Mouse (Mus musculus) heart, postnatal 0 days (tissue): ENCODE data around the gene Dcaf6. TPM values are rescaled to one million over a fixed set of nuclear protein-coding genes. Genes with fewer than 3 reads are reported as not detected.

ENCODE experiments used
- ATAC-seq: fragments of 200-750 bp; cut with Nextera tagmentation; 2 replicates; pipeline ENCODE4 v1.8.0; 2017; ENCODE audit warnings: low read depth, moderate number of reproducible peaks, moderate library complexity; ENCODE audit not compliant: insufficient read depth
- DNase-seq: peaks from one replicate; pipeline ENCODE4 v3.0.0-alpha.2; 2016; ENCODE audit warnings: low spot score
- H3K27ac ChIP-seq: fragments of 300-500 bp; sonication (generic); 2 replicates; pipeline ENCODE4 v1.5.1; 2014; ENCODE audit warnings: low read depth, mild to moderate bottlenecking
- H3K27me3 ChIP-seq: fragments of 300-500 bp; sonication (generic); 2 replicates; pipeline ENCODE4 v1.6.1; 2014; ENCODE audit warnings: low read length, mixed read lengths; ENCODE audit not compliant: control insufficient read depth, insufficient read depth
- H3K36me3 ChIP-seq: fragments of 300-500 bp; sonication (generic); replicated peaks from 2 replicates; pipeline ENCODE4 v1.6.1; 2014; ENCODE audit warnings: low read length, mixed read lengths; ENCODE audit not compliant: control insufficient read depth, insufficient read depth
- H3K4me1 ChIP-seq: fragments of 300-500 bp; sonication (generic); 2 replicates; pipeline ENCODE4 v1.6.1; 2014; ENCODE audit warnings: antibody characterized with exemption; ENCODE audit not compliant: control insufficient read depth, insufficient read depth
- H3K4me2 ChIP-seq: fragments of 300-500 bp; sonication (generic); 2 replicates; pipeline ENCODE4 v1.6.1; 2014; ENCODE audit warnings: low read depth, mild to moderate bottlenecking, low read length, moderate library complexity
- H3K4me3 ChIP-seq: fragments of 300-500 bp; sonication (generic); 2 replicates; pipeline ENCODE4 v1.5.1; 2014; ENCODE audit warnings: low read depth, low read length
- H3K9ac ChIP-seq: fragments of 300-500 bp; sonication (generic); replicated peaks from 2 replicates; pipeline ENCODE4 v1.6.1; 2014; ENCODE audit warnings: low read depth, low read length, mixed read lengths
- H3K9me3 ChIP-seq: fragments of 300-500 bp; sonication (generic); replicated peaks from 2 replicates; pipeline ENCODE4 v1.6.1; 2016; ENCODE audit warnings: low read length; ENCODE audit not compliant: control insufficient read depth
- CTCF ChIP-seq: IDR thresholded peaks from 2 replicates; pipeline ENCODE4 v1.5.1; 2016; ENCODE audit warnings: antibody characterized with exemption, control low read depth, low read depth
- EP300 ChIP-seq: IDR thresholded peaks from 2 replicates; pipeline ENCODE4 v1.6.1; 2016; ENCODE audit warnings: antibody characterized with exemption, low read depth
- WGBS: fragments of 180-500 bp; shearing (Covaris S2); extraction: QIAGEN DNeasy Blood & Tissue Kit; methylation state at CpG from one replicate; pipeline ENCODE4 v1.1.7; 2014; 5-methylcytosine and 5-hydroxymethylcytosine counted together
- polyA plus RNA-seq: library from polyadenylated mRNA; unstranded; fragments of >200 nt; fragmentation: Nextera tagmentation; extraction: Ambion mirVana; gene quantifications from 2 replicates; pipeline ENCODE4 v1.2.1, GENCODE M21; 2015
- total RNA-seq: library from RNA; depleted of rRNA; stranded (reverse); fragments of >200 nt; gene quantifications from 2 replicates; pipeline ENCODE4 v1.2.3, GENCODE M21; 2014; ENCODE audit warnings: low replicate concordance

The Dcaf6 gene
- total and polyA plus RNA-seq, 2 experiments from 2014 or later = 21.5 to 24.1 TPM

GRCm38 (mm10) chr1:165441719-165442118 is 18.6 kb downstream of the Dcaf6 start:
- no peak for ATAC-seq
- H3K4me1 ChIP-seq = no peaks in the 10 kb centered on the region
- DNase-seq = no peak
- WGBS = 72% methylated on average over 3 of the region's 3 CpGs
- no peak for TF ChIP-seq EP300
- no peak for TF ChIP-seq CTCF
- no peaks in the 10 kb centered on the region for H3K36me3 ChIP-seq
- H3K4me3 ChIP-seq = no peak overlapping the region
- H3K4me2 ChIP-seq = no peak overlapping the region
- no peak overlapping the region for H3K9ac ChIP-seq
- no peaks in the 10 kb centered on the region for H3K27me3 ChIP-seq
- no peaks in the 10 kb centered on the region for H3K9me3 ChIP-seq
- H3K27ac ChIP-seq = no peak overlapping the region

- no peaks in the 10 kb centered on the region for H3K9me3 ChIP-seq
- H3K4me2 ChIP-seq = no peak overlapping the region
- H3K4me3 ChIP-seq = no peak overlapping the region
- TF ChIP-seq EP300 (no peak), CTCF (no peak)
- no peaks in the 10 kb centered on the region for H3K4me1 ChIP-seq
- ATAC-seq (no peak), DNase-seq (no peak)
- H3K27me3 ChIP-seq = no peaks in the 10 kb centered on the region
- no peak overlapping the region for H3K27ac ChIP-seq
- no peak overlapping the region for H3K9ac ChIP-seq
- H3K36me3 ChIP-seq = no peaks in the 10 kb centered on the region
These were observed 19.1 kb downstream of the Dcaf6 start for GRCm38 (mm10) chr1:165441201-165441600.

- DNase-seq (no peak), ATAC-seq (no peak)
- H3K4me3 ChIP-seq = no peak overlapping the region
- 64% methylated on average over 3 of the region's 3 CpGs for WGBS
- H3K9ac ChIP-seq = no peak overlapping the region
- TF ChIP-seq CTCF (no peak), EP300 (no peak)
- H3K9me3 ChIP-seq = no peaks in the 10 kb centered on the region; the same call in 1 of the 2 replicates
- H3K27ac ChIP-seq = no peak overlapping the region
- no peaks in the 10 kb centered on the region for H3K36me3 ChIP-seq
- no peaks in the 10 kb centered on the region for H3K4me1 ChIP-seq
- H3K4me2 ChIP-seq = no peak overlapping the region
- H3K27me3 ChIP-seq = no peaks in the 10 kb centered on the region
These were observed 19.5 kb downstream of the Dcaf6 start for GRCm38 (mm10) chr1:165440788-165441187.

GRCm38 (mm10) chr1:165438289-165439021 is 21.8 kb downstream of the Dcaf6 start:
- TF ChIP-seq EP300 = no peak
- no peak for TF ChIP-seq CTCF
- H3K9ac ChIP-seq = no peak overlapping the region
- no peak for ATAC-seq
- WGBS = 91% methylated on average over 1 of the region's 1 CpGs
- H3K4me2 ChIP-seq = no peak overlapping the region
- no peak for DNase-seq
- H3K27me3 ChIP-seq = no peaks in the 10 kb centered on the region
- no peak overlapping the region for H3K27ac ChIP-seq
- no peaks in the 10 kb centered on the region for H3K4me1 ChIP-seq
- H3K9me3 ChIP-seq = no peaks in the 10 kb centered on the region; the same call in 1 of the 2 replicates
- H3K36me3 ChIP-seq = no peaks in the 10 kb centered on the region
- no peak overlapping the region for H3K4me3 ChIP-seq

- H3K27ac ChIP-seq = no peak overlapping the region
- no peak for DNase-seq
- H3K4me3 ChIP-seq = no peak overlapping the region
- H3K4me2 ChIP-seq = no peak overlapping the region
- no peaks in the 10 kb centered on the region for H3K36me3 ChIP-seq
- WGBS = 74% methylated on average over 1 of the region's 1 CpGs
- H3K9me3 ChIP-seq = no peaks in the 10 kb centered on the region; the same call in 1 of the 2 replicates
- no peak overlapping the region for H3K9ac ChIP-seq
- ATAC-seq = no peak
- H3K4me1 ChIP-seq = no peaks in the 10 kb centered on the region
- no peaks in the 10 kb centered on the region for H3K27me3 ChIP-seq
- TF ChIP-seq CTCF (no peak), EP300 (no peak)
These were observed 27.4 kb downstream of the Dcaf6 start for GRCm38 (mm10) chr1:165432883-165433282.

GRCm38 (mm10) chr1:165426254-165426653 is 34.0 kb downstream of the Dcaf6 start:
- no peak overlapping the region for H3K4me3 ChIP-seq
- 0 out of 2 replicates have a peak, but pooled peaks cover 7% of the 10 kb centered on the region for H3K36me3 ChIP-seq
- H3K9ac ChIP-seq = no peak overlapping the region
- H3K4me2 ChIP-seq = no peak overlapping the region
- TF ChIP-seq EP300 = no peak
- TF ChIP-seq CTCF = no peak
- ATAC-seq = no peak
- H3K9me3 ChIP-seq = no peaks in the 10 kb centered on the region
- 80% methylated on average over 2 of the region's 2 CpGs for WGBS
- no peaks in the 10 kb centered on the region for H3K4me1 ChIP-seq
- no peak overlapping the region for H3K27ac ChIP-seq
- H3K27me3 ChIP-seq = no peaks in the 10 kb centered on the region
- DNase-seq = no peak
